Mouse (Mus musculus): ENCODE results near the gene Foxc2. TPM values are rescaled to one million over a fixed set of nuclear protein-coding genes. Genes with fewer than 3 reads are reported as not detected.

The Foxc2 gene
- polyA plus RNA-seq, 1 experiment from 2014 or later: 6.5 TPM

DNA sequence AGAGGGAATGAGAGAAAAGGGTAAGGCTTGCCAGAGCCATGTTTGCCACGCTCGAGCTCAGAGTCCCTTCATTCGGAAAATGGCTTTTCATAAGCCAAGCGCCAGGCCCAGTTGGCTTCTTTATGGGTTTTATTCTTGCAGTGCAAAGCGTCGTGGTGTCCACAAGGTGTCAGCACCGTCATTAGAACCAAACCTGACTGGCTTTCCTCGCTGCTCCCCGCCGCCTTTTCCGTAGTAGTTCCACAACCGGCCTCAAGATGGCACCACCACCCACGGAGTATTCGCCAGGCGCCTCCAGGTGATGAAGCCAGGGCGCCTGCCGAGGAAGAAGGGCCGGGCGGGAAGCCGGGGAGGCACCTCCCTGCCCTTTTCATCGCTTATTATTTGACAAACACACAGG, 2.7 kb upstream of the Foxc2 start:
- H3K4me3 ChIP-seq: no peak overlapping the region
- H3K4me2 ChIP-seq: peak overlapping the region; percentile 24; the same call in 1 of the 2 replicates
- H3K9ac ChIP-seq: no peak overlapping the region
- H3K27me3 ChIP-seq: peaks cover 78% of the 10 kb centered on the region
- 0 out of 2 replicates have a peak, but pooled peaks have one; percentile 15 for ATAC-seq (ENCODE audit: low read depth)
- peaks cover 23% of the 10 kb centered on the region for H3K4me1 ChIP-seq (replicated peaks)
- H3K27ac ChIP-seq (replicated peaks): no peak overlapping the region
- H3K36me3 ChIP-seq: no peaks in the 10 kb centered on the region
- H3K9me3 ChIP-seq: no peaks in the 10 kb centered on the region
- WGBS: under 1% methylated on average over 21 of the region's 21 CpGs

DNA sequence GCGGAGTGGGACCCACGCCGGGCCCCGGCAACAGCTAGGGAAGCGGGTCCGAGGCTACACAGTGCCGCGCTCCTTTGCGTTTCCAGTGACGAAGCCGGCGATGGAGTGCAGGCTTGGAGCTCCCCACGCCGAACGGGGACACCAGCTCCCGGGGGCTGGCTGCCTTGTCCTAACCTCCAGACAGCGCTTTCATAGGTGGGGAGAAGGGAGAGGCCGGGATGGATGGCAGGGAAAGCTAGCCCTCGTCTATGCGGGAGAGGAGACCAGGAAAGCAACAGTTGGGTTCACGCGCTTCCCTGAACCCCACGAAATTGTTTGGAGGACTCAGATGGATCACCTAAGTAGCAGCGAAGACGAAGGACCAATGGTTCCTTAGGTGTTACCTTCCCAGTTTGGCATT, 835 bp upstream of the Foxc2 start:
- H3K36me3 ChIP-seq: no peaks in the 10 kb centered on the region
- no peak overlapping the region for H3K27ac ChIP-seq (replicated peaks)
- H3K9me3 ChIP-seq: no peaks in the 10 kb centered on the region
- peak overlapping the region; percentile 37 for H3K4me2 ChIP-seq
- 0 out of 2 replicates have a peak overlapping the region, but pooled peaks have one; percentile 31 for H3K9ac ChIP-seq
- under 1% methylated on average over 25 of the region's 25 CpGs for WGBS
- peaks cover 96% of the 10 kb centered on the region for H3K27me3 ChIP-seq
- peaks cover 18% of the 10 kb centered on the region for H3K4me1 ChIP-seq (replicated peaks)
- peak overlapping the region; percentile 18; the same call in 1 of the 2 replicates for H3K4me3 ChIP-seq
- no peak for ATAC-seq (ENCODE audit: low read depth)

DNA sequence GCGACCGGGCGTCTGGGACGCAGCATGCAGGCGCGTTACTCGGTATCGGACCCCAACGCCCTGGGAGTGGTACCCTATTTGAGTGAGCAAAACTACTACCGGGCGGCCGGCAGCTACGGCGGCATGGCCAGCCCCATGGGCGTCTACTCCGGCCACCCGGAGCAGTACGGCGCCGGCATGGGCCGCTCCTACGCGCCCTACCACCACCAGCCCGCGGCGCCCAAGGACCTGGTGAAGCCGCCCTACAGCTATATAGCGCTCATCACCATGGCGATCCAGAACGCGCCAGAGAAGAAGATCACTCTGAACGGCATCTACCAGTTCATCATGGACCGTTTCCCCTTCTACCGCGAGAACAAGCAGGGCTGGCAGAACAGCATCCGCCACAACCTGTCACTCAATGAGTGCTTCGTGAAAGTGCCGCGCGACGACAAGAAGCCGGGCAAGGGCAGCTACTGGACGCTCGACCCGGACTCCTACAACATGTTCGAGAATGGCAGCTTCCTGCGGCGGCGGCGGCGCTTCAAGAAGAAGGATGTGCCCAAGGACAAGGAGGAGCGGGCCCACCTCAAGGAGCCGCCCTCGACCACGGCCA, 717 bp downstream of the Foxc2 start:
- Histone ChIP-seq H3K27ac (replicated peaks) (peak overlapping the region; percentile 73), H3K9ac (peak overlapping the region; percentile 61)

DNA sequence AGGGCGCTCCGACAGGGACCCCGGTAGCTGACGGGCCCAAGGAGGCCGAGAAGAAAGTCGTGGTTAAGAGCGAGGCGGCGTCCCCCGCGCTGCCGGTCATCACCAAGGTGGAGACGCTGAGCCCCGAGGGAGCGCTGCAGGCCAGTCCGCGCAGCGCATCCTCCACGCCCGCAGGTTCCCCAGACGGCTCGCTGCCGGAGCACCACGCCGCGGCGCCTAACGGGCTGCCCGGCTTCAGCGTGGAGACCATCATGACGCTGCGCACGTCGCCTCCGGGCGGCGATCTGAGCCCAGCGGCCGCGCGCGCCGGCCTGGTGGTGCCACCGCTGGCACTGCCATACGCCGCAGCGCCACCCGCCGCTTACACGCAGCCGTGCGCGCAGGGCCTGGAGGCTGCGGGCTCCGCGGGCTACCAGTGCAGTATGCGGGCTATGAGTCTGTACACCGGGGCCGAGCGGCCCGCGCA, 1.2 kb downstream of the Foxc2 start:
- peak overlapping the region; percentile 73 for H3K27ac ChIP-seq (replicated peaks)
- no peaks in the 10 kb centered on the region for H3K9me3 ChIP-seq
- peak overlapping the region; percentile 41 for H3K4me3 ChIP-seq
- under 1% methylated on average over 62 of the region's 62 CpGs for WGBS
- H3K9ac ChIP-seq: peak overlapping the region; percentile 61
- H3K4me2 ChIP-seq: peak overlapping the region; percentile 59
- peaks cover 97% of the 10 kb centered on the region for H3K27me3 ChIP-seq
- H3K36me3 ChIP-seq: no peaks in the 10 kb centered on the region
- no peak for ATAC-seq (ENCODE audit: low read depth)
- peaks cover 18% of the 10 kb centered on the region for H3K4me1 ChIP-seq (replicated peaks)

More for the DNA sequence above, 717 bp downstream of the Foxc2 start:
- under 1% methylated on average over 55 of the region's 55 CpGs for WGBS
- H3K27me3 ChIP-seq: peaks cover 97% of the 10 kb centered on the region
- peak overlapping the region; percentile 41 for H3K4me3 ChIP-seq
- no peaks in the 10 kb centered on the region for H3K9me3 ChIP-seq
- H3K4me1 ChIP-seq (replicated peaks): peaks cover 18% of the 10 kb centered on the region
- H3K4me2 ChIP-seq: peak overlapping the region; percentile 59
- H3K36me3 ChIP-seq: no peaks in the 10 kb centered on the region
- no peak for ATAC-seq (ENCODE audit: low read depth)

DNA sequence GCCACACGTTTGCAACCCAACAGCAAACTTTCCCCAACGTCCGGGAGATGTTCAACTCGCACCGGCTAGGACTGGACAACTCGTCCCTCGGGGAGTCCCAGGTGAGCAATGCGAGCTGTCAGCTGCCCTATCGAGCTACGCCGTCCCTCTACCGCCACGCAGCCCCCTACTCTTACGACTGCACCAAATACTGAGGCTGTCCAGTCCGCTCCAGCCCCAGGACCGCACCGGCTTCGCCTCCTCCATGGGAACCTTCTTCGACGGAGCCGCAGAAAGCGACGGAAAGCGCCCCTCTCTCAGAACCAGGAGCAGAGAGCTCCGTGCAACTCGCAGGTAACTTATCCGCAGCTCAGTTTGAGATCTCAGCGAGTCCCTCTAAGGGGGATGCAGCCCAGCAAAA, 1.9 kb downstream of the Foxc2 start:
- Histone ChIP-seq H3K4me3 (peak overlapping the region; percentile 41), H3K4me1 (replicated peaks) (peaks cover 18% of the 10 kb centered on the region), H3K27ac (replicated peaks) (peak overlapping the region; percentile 73), H3K36me3 (no peaks in the 10 kb centered on the region), H3K9me3 (no peaks in the 10 kb centered on the region), H3K4me2 (peak overlapping the region; percentile 59), H3K27me3 (peaks cover 97% of the 10 kb centered on the region), H3K9ac (peak overlapping the region; percentile 61)
- under 1% methylated on average over 28 of the region's 28 CpGs for WGBS
- ATAC-seq (ENCODE audit: low read depth): no peak

DNA sequence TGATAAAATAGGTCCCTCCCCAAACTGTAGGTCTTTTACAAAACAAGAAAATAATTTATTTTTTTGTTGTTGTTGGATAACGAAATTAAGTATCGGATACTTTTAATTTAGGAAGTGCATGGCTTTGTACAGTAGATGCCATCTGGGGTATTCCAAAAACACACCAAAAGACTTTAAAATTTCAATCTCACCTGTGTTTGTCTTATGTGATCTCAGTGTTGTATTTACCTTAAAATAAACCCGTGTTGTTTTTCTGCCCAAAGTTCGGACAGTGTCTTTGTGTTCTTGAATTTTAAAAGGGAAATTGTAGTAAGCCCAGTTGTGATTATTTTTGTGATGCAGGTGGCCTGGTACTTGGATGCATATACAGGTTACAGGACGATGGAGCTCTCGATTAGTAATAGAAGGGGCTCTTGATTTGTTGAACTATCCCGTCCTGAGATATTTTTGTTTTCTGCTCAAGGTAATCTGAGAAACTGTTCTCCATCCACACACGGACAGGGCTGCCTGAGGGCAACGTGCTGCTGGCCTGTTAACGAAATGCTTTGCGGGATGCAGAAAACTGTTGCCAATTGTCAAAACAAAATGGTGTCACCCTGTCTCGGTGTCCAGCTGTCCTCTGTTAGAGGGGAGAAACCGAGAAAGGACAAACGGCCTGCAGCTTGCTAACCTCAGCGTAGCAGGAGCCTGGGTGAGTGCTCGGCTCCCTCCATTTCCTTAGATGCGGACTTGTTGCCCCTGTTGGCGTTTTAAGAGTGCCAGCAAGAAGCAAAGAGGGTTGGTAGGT, 2.9 kb downstream of the Foxc2 start:
- Histone ChIP-seq H3K4me1 (replicated peaks) (peaks cover 18% of the 10 kb centered on the region), H3K27me3 (peaks cover 100% of the 10 kb centered on the region), H3K9ac (peak overlapping the region; percentile 56; the same call in 1 of the 2 replicates), H3K9me3 (no peaks in the 10 kb centered on the region), H3K27ac (replicated peaks) (no peak overlapping the region), H3K4me2 (peak overlapping the region; percentile 36), H3K36me3 (no peaks in the 10 kb centered on the region), H3K4me3 (peak overlapping the region; percentile 41)
- ATAC-seq (ENCODE audit: low read depth): no peak
- WGBS: 2% methylated on average over 18 of the region's 18 CpGs

DNA sequence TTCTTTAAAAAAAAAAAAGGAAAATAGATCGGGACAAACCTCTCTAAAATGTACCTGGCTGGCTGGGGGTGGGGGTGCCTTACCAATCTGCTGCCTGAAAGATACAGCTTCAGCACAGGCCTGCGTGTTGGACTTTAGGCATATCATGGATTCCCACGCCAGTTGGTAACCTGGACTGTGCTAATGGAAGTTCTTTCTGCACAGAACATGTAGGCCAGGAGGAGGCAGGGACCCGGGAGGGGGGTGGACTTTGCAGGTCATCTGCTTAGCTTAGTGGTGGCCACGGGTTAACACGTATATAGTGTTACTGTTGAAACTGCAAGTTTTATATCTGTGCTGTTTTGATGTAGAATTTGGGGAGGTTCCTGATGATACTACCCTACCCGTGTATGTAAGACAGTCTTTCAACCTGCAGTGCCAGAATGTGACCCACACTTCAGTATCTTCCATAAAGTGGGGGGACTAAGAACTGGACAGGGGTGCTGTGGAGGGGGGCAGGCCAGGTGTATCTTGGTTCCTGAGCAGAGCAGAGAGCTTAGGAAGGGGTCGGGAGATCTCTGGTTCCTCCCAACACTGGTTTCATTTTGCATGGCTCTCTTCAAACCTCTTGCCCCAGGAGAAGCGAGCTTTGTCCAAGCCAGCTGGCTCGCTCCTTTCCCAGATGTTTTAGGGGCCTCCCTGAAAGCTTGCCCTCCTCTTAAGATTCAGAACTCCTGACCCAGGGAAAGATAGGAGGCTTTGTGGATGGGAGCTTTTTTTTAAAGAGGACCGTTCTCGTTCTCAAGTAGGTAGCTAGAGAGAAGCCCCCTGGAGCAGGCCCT, 3.9 kb downstream of the Foxc2 start:
- Histone ChIP-seq H3K36me3 (no peaks in the 10 kb centered on the region), H3K27ac (replicated peaks) (no peak overlapping the region), H3K9me3 (no peaks in the 10 kb centered on the region), H3K4me3 (peak overlapping the region; percentile 41), H3K27me3 (peaks cover 100% of the 10 kb centered on the region), H3K4me1 (replicated peaks) (peaks cover 23% of the 10 kb centered on the region), H3K9ac (peak overlapping the region; percentile 56), H3K4me2 (peak overlapping the region; percentile 36)
- no peak for ATAC-seq (ENCODE audit: low read depth)
- 3% methylated on average over 12 of the region's 12 CpGs for WGBS

DNA sequence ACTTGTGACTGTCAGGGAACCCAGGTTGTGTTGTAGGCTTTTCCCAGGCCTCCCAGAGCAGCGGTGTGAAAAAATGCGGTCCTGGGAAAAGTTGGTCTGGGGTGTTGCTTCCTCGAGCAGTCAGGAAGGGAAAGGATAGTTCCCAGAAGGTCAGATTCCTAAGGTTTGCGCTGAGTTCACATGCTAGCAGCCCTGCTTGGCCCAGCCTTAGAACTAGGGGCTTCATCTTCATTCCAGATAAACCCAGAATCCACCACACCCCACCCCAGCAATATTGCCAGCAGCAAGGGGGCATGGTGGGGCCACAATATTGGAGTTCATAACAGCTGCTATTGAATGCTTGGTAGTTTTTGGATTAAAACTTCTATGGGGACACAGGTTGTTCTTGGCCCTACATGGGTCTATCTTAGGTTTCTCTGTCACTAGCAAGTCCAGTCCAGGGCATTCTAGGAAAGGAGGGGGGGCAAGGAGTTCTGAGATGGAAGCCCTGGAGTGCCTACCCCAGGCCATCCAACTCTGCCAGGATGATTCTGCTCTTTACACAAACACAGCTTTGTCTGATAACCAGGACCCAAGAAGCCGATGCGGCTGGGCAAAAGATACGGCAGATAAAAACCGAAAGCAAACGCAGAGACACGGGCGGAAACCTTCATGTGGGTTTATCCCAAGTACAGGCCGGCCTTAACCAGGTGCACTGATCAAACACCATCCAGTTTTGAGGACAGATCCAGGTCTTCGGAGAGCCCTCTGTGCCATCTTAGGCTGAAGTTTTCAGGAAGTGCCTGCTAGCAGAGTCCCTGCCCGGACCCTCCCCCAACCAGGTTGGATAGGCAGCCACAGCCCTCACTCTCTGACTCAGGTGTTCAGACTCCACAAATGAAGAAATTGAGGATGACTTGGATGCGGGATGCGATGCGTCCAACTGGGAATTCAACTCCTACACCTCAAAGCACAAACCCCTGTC, 4.8 kb downstream of the Foxc2 start:
- Histone ChIP-seq H3K9ac (peak overlapping the region; percentile 56), H3K9me3 (no peaks in the 10 kb centered on the region), H3K4me3 (peak overlapping the region; percentile 41), H3K27me3 (peaks cover 100% of the 10 kb centered on the region), H3K4me1 (replicated peaks) (peaks cover 29% of the 10 kb centered on the region), H3K4me2 (peak overlapping the region; percentile 36), H3K27ac (replicated peaks) (no peak overlapping the region), H3K36me3 (no peaks in the 10 kb centered on the region)
- ATAC-seq (ENCODE audit: low read depth): no peak
- WGBS: 5% methylated on average over 17 of the region's 17 CpGs

DNA sequence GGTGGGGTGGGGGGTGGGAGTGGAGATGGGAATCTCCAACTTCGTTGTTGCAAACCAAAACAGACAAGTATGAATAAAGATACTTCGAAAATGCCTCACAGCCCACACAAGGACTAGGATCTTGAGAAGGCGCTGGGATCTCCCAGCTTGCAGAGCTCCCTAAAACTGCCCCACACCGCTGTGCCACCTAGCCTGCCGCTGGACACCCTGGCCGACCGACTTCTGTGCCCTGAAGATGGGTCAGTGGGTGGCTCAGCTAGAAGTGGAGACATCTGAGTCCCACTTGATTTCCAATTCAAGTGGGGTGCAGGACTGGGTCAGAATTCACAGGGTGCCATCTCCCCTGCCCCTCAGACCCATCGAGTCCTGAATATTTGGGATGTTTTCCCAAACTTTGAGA, 5.7 kb downstream of the Foxc2 start:
- Histone ChIP-seq H3K27me3 (peaks cover 100% of the 10 kb centered on the region), H3K27ac (replicated peaks) (no peak overlapping the region), H3K4me2 (peak overlapping the region; percentile 36), H3K9ac (no peak overlapping the region), H3K4me1 (replicated peaks) (peaks cover 25% of the 10 kb centered on the region), H3K4me3 (no peak overlapping the region), H3K9me3 (no peaks in the 10 kb centered on the region), H3K36me3 (no peaks in the 10 kb centered on the region)
- ATAC-seq (ENCODE audit: low read depth): no peak
- WGBS: 4% methylated on average over 8 of the region's 8 CpGs

DNA sequence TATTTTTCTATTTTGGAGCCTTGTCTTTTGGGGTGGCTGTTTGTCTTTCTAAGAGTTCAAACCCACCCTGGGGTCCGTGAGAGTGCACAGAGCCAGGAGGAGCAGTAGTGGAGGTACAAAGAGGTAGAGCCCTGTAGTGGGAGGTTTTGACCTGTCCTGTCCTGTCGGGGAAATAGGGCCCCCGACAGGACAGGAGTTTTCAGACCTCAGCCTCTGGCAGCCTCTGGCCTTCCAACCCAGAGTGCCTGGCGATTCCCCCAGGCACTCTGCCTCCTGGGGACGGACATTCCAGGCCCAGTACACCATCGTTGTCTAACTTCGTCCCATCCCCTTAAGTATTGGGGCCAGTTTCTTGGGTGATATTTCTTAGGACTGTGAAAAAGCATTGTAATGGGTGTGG, 6.4 kb downstream of the Foxc2 start:
- Histone ChIP-seq H3K4me1 (replicated peaks) (peaks cover 18% of the 10 kb centered on the region), H3K4me2 (peak overlapping the region; percentile 36; the same call in 1 of the 2 replicates), H3K9ac (no peak overlapping the region), H3K9me3 (no peaks in the 10 kb centered on the region), H3K27me3 (peaks cover 100% of the 10 kb centered on the region), H3K36me3 (no peaks in the 10 kb centered on the region), H3K27ac (replicated peaks) (no peak overlapping the region), H3K4me3 (no peak overlapping the region)
- WGBS: 9% methylated on average over 7 of the region's 7 CpGs
- ATAC-seq (ENCODE audit: low read depth): no peak

DNA sequence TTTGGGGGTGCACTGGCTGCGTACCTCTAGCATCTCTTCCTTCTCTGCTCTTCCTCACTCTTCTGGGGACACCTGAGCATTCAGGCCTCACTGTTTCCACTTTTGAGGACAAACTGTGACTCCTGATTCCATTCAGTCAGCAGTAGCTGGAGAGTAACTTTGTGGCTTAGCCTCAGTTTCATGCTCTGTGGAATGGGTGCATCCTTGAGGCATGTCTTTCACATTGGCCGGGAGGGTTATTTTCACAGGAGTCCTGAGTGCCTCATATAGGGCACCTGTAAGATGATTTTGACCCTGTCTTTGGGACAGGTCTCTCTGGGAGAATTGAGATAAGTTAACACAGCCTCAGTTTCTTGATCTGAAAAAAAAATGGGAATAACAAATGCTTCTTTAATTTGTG, 7.1 kb downstream of the Foxc2 start:
- WGBS: 15% methylated on average over 2 of the region's 2 CpGs
- ATAC-seq (ENCODE audit: low read depth): no peak
- Histone ChIP-seq H3K4me3 (no peak overlapping the region), H3K36me3 (no peaks in the 10 kb centered on the region), H3K9ac (no peak overlapping the region), H3K4me1 (replicated peaks) (peaks cover 19% of the 10 kb centered on the region), H3K27ac (replicated peaks) (no peak overlapping the region), H3K9me3 (no peaks in the 10 kb centered on the region), H3K4me2 (no peak overlapping the region), H3K27me3 (peaks cover 100% of the 10 kb centered on the region)

All from neural tube, embryonic 13.5 days (tissue).